Mouse (Mus musculus): ENCODE results near the gene Smyd2. TPM values are rescaled to one million over a fixed set of nuclear protein-coding genes. Genes with fewer than 3 reads are reported as not detected.

Smyd2 gene
- total and polyA plus RNA-seq, 3 experiments = 140 to 146 TPM; not detected in 1

- H3K79me2 ChIP-seq (ENCODE audit: control insufficient read depth, insufficient read depth, low read length, poor library complexity) = no peaks in the 10 kb centered on the region
- H3K4me3 ChIP-seq (ENCODE audit: control insufficient read depth in 1 of 2, insufficient read depth in 1 of 2, low read depth in 2 of 2, low read length in 2 of 2) = no peak overlapping the region
- no peaks in the 10 kb centered on the region for H3K9me3 ChIP-seq (replicated peaks; ENCODE audit: insufficient read depth, low read length)
- no peak for TF ChIP-seq CTCF (IDR thresholded peaks at IDR 0.05 in 2 of 3, conservative IDR thresholded peaks at IDR 0.05 in 1 of 3; ENCODE audit: control insufficient read depth in 1 of 3, insufficient read depth in 1 of 3, low read depth in 2 of 3, low read length in 3 of 3, poor library complexity in 1 of 3, severe bottlenecking in 1 of 3)
- TF ChIP-seq ETS1 (IDR thresholded peaks at IDR 0.05; ENCODE audit: low read depth, low read length) = no peak
- TF ChIP-seq MAZ (IDR thresholded peaks at IDR 0.05; ENCODE audit: low read depth, low read length) = no peak
- TF ChIP-seq SMC3 (IDR thresholded peaks at IDR 0.05; ENCODE audit: low read depth, low read length) = no peak
- no peak for TF ChIP-seq CHD2 (IDR thresholded peaks at IDR 0.05; ENCODE audit: low read length)
- no peak for TF ChIP-seq POLR2AphosphoS5 (IDR thresholded peaks at IDR 0.05; ENCODE audit: borderline replicate concordance, low read depth, low read length)
- TF ChIP-seq ZKSCAN1 (IDR thresholded peaks at IDR 0.05; ENCODE audit: low read depth, low read length) = no peak
- TF ChIP-seq POLR2AphosphoS2 (IDR thresholded peaks at IDR 0.05; ENCODE audit: low read length) = no peak
- no peak for TF ChIP-seq BHLHE40 (IDR thresholded peaks at IDR 0.05; ENCODE audit: borderline replicate concordance, low read depth, low read length)
- TF ChIP-seq RCOR1 (IDR thresholded peaks at IDR 0.05; ENCODE audit: low read depth, low read length) = no peak
- TF ChIP-seq USF1 (IDR thresholded peaks at IDR 0.05; ENCODE audit: low read depth, low read length) = no peak
- TF ChIP-seq ZNF384 (IDR thresholded peaks at IDR 0.05; ENCODE audit: low read depth, low read length) = no peak
- 0 out of 4 replicates have a peak, but pooled peaks cover 0 to 3% of the 10 kb centered on the region in 2 experiments for H3K4me1 ChIP-seq (ENCODE audit: control insufficient read depth in 1 of 2, insufficient read depth in 2 of 2, low read length in 2 of 2)
- no peak overlapping the region for H3K27ac ChIP-seq (ENCODE audit: control insufficient read depth, low read depth, low read length)
- no peak overlapping the region for H3K9ac ChIP-seq (ENCODE audit: control insufficient read depth, low read depth, low read length, poor library complexity, severe bottlenecking)
- peaks cover 0 to 2% of the 10 kb centered on the region in 2 experiments; a peak in 1 of 4 replicates for H3K36me3 ChIP-seq (ENCODE audit: control insufficient read depth in 1 of 2, insufficient read depth in 2 of 2, low read length in 2 of 2)
- no peaks in the 10 kb centered on the region for H3K27me3 ChIP-seq (ENCODE audit: control insufficient read depth in 1 of 2, insufficient read depth in 2 of 2, low read length in 2 of 2)
- DNase-seq (ENCODE audit: low read depth, low spot score) = no peak
Measured at GRCm38 (mm10) chr1:189873591-189873990, 48.6 kb downstream of the Smyd2 start.

GRCm38 (mm10) chr1:189872050-189872449, 50.1 kb downstream of the Smyd2 start:
- no peaks in the 10 kb centered on the region for H3K9me3 ChIP-seq (replicated peaks; ENCODE audit: insufficient read depth, low read length)
- peaks cover 0 to 5% of the 10 kb centered on the region in 2 experiments; a peak in 2 of 4 replicates for H3K36me3 ChIP-seq (ENCODE audit: control insufficient read depth in 1 of 2, insufficient read depth in 2 of 2, low read length in 2 of 2)
- H3K27ac ChIP-seq (ENCODE audit: control insufficient read depth, low read depth, low read length) = no peak overlapping the region
- H3K79me2 ChIP-seq (ENCODE audit: control insufficient read depth, insufficient read depth, low read length, poor library complexity) = no peaks in the 10 kb centered on the region
- H3K9ac ChIP-seq (ENCODE audit: control insufficient read depth, low read depth, low read length, poor library complexity, severe bottlenecking) = no peak overlapping the region
- DNase-seq (ENCODE audit: low read depth, low spot score) = no peak
- peaks cover 2 to 7% of the 10 kb centered on the region in 2 experiments; a peak in 3 of 4 replicates for H3K4me1 ChIP-seq (ENCODE audit: control insufficient read depth in 1 of 2, insufficient read depth in 2 of 2, low read length in 2 of 2)
- TF ChIP-seq ZNF384 (IDR thresholded peaks at IDR 0.05; ENCODE audit: low read depth, low read length) = no peak
- TF ChIP-seq TBP (IDR thresholded peaks at IDR 0.05; ENCODE audit: low read depth, low read length) = no peak
- TF ChIP-seq EP300 (IDR thresholded peaks at IDR 0.05; ENCODE audit: low read depth in 1 of 2, low read length in 2 of 2) = no peak
- no peak for TF ChIP-seq MAFK (IDR thresholded peaks at IDR 0.05; ENCODE audit: borderline replicate concordance, low read depth, low read length)
- no peak for TF ChIP-seq SIN3A (IDR thresholded peaks at IDR 0.05; ENCODE audit: low read length)
- no peak for TF ChIP-seq MAX (IDR thresholded peaks at IDR 0.05; ENCODE audit: low read length)
- no peak for TF ChIP-seq ETS1 (IDR thresholded peaks at IDR 0.05; ENCODE audit: low read depth, low read length)
- TF ChIP-seq NRF1 (IDR thresholded peaks at IDR 0.05; ENCODE audit: insufficient read depth, low read depth, low read length, poor library complexity, severe bottlenecking) = no peak
- TF ChIP-seq TAL1 (IDR thresholded peaks at IDR 0.05; ENCODE audit: low read length) = no peak
- no peak for TF ChIP-seq NELFE (IDR thresholded peaks at IDR 0.05; ENCODE audit: low read depth, low read length)
- no peak for TF ChIP-seq MXI1 (IDR thresholded peaks at IDR 0.05; ENCODE audit: low read depth, low read length)
- no peak overlapping the region for H3K4me3 ChIP-seq (ENCODE audit: control insufficient read depth in 1 of 2, insufficient read depth in 1 of 2, low read depth in 2 of 2, low read length in 2 of 2)
- no peaks in the 10 kb centered on the region for H3K27me3 ChIP-seq (ENCODE audit: control insufficient read depth in 1 of 2, insufficient read depth in 2 of 2, low read length in 2 of 2)

All from MEL (cell line).